8 mouse cellular contexts compared by ENCODE assay signal in the genomic region with DNA sequence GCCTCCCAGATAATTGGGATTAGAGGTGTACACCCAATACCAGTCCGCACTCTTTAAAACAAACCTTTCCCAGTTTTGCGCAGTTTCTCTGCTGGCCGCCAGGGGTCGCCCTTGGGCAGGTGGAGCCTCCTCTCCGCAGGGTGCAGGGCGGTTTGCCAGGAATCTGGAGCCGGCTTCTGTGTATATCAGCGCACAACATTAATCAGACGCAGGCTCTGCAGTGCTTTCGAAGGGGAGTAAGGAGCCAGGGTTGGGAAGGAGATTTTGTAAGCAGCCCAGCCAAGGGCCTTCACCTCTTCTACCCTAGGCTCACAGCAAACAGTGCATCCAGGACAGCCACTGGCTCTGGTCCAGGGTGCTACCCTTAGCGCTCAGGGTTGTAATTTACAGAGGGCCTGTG.
DNase-seq lines count a peak whose midpoint lies in the region; ATAC-seq and TF ChIP-seq lines count a peak whose summit lies in the region.

No protein-coding gene starts in this region.

- TF ChIP-seq CTCF in cortical plate, adult 2 months (IDR thresholded peaks at IDR 0.05; ENCODE audit: extremely low read depth, insufficient read depth, low read length) = peak; percentile 85

- DNase-seq in gastrocnemius, postnatal 10 days = peak; percentile 98
- DNase-seq in induced T-regulatory cell, adult 2 months (ENCODE audit: low read depth) = peak; percentile 53
- DNase-seq in left cerebral cortex, adult 8-10 months (ENCODE audit: low spot score in 2 of 2) = peak; percentile 82
- peak; percentile 88 for DNase-seq in right cerebral cortex, postnatal 25 days
- DNase-seq in urinary bladder, postnatal 4 days (ENCODE audit: low spot score in 2 of 2) = peak; percentile 85 to 96

- peak overlapping the region; percentile 60 for H3K27ac ChIP-seq in cortical plate, adult 2 months (ENCODE audit: insufficient read depth, low read length)

- no peak for TF ChIP-seq POLR2A in cortical plate, adult 2 months (IDR thresholded peaks at IDR 0.05; ENCODE audit: extremely low read depth, insufficient read depth, low read length)

- no peak overlapping the region; the same call in 1 of the 2 replicates for H3K4me3 ChIP-seq in cortical plate, adult 2 months (ENCODE audit: insufficient read depth, low read length)

- H3K4me1 ChIP-seq in cortical plate, adult 2 months (ENCODE audit: control insufficient read depth, insufficient read depth, low read length) = peaks cover 2% of the 10 kb centered on the region; the same call in 1 of the 2 replicates

- peak; percentile 83 for ATAC-seq in activated CD4-positive, CD25-positive, alpha-beta regulatory T cell, adult 4 months
- peak; percentile 98 for ATAC-seq in megakaryocyte progenitor cell, adult 5-6 weeks (replicated peaks; ENCODE audit: poor library complexity)
